Mouse (Mus musculus) embryonic fibroblast, embryonic 13.5 days (primary cell): Measurements from ENCODE around the gene Ppp1r36.

Experiments
- CTCF ChIP-seq: IDR thresholded peaks from 2 replicates; pipeline ENCODE4 v1.5.1; 2011; ENCODE audit warnings: mild to moderate bottlenecking, control low read depth, low read length, moderate library complexity, borderline replicate concordance; ENCODE audit not compliant: insufficient read depth
- POLR2A ChIP-seq: IDR thresholded peaks from 2 replicates; pipeline ENCODE4 v1.6.1; 2011; ENCODE audit warnings: low read depth, mild to moderate bottlenecking, control low read depth, low read length, moderate library complexity

DNA sequence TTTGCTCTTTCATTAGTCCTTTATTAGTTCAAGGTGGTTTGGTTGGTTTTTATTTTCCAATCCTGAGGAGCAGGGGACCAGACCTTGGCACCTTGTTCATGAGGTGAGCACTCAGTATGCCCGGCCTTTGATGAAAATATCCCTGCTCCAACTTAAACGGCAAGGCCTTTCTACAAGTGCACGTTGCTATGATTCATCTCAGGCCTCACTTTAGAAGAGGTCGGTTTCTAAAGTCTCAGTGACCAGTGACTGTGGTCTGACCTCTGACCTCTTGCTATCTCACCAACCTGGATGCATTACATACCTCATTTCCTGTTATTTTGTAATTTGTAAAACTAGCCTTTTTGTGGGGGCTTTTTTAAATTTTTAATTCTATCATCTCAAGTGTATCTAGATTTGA, 8.2 kb upstream of the Ppp1r36 start:
- TF ChIP-seq CTCF (no peak), POLR2A (no peak)
